In genomic region chr4:103711353-103711752, GRCm38 (mm10) we compare ENCODE assay signal across 13 mouse cellular contexts.
"Had no signal": no experiment of that assay in that cellular context is flagged by ENCODE, and none has a peak within 500 bp of the region (broad histone marks: within the 10 kb centered on the region; RNA-seq: fewer than 3 reads in every experiment).

No protein-coding gene starts in this region.

- ATAC-seq: liver, embryonic 12.5 days; midbrain, embryonic 15.5 days had no signal

- DNase-seq: kidney, adult 8-10 months; kidney, postnatal 10 days; kidney, postnatal 36 days; liver; lung, adult 18-20 months; lung, postnatal 10 days; lung, postnatal 36 days; retina, postnatal 1 day; right cerebral cortex, postnatal 25 days; spleen, adult 18-20 months; thymus, postnatal 25 days had no signal
